Mouse (Mus musculus): ENCODE measurements at regions not wholly inside any gene's neighbourhood (a gene's known extent, or its start where the extent isn't known, plus 50 kb on each side); places are given as distances from the start of the nearest gene placed in this dataset.
"Not testable (repeated sequence)": the region's sequence is repeated elsewhere in the genome, so short reads cannot be mapped to it uniquely, and the experiment has no call there.

DNA sequence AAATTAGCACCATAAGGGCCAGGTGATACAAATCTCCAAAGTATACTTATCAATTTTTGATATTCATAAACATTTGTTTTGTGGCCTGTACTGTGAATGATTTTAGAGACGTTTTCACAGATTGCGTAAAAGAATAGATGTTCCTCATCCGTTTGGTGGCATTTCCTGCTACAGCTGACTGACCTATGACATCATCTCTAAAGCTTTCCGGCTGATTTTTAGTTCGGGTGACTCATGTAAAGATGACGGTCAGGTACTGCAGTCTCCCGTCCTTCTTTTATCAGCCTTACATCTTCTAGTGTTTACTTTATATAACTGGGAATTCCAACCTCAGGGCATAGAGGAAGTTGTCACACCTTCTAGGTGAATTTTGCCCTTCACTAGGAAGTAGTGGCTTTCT is 192.7 kb downstream of the Tmem26 start:
- in situ Hi-C loops (cut with MboI; ENCODE audit: low pct_unique_long_range_greater_than_20kb in 1 of 2, low sequenced_read_pairs in 2 of 2, unreplicated experiment in 1 of 2): loop anchor here in 1 of 2 experiments (25.0 kb wide), 2 partner anchors 196 to 396 kb away; no protein-coding TSS in a partner anchor

DNA sequence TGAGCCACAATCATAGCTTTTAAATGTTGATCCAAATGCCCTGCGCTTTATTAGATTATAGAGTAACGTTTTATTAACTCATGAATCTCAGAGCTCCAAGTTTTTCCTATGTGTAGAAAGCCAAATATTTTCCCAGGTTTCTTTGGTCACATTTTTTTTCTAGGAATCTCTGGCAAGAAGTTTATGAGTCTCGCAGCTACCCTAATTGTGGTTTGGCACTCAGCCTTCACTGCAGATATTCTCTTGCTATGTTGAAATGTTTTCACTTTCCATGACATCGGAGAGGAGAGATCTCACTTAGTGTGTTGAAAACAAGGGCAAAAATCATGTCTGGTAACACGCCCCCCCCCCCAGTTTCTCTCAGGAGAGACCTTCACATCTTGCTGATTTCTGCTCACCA is 212.4 kb downstream of the Tmem26 start:
- in situ Hi-C loops (cut with MboI; ENCODE audit: low pct_unique_long_range_greater_than_20kb in 1 of 2, low sequenced_read_pairs in 2 of 2, unreplicated experiment in 1 of 2): no loop called here

DNA sequence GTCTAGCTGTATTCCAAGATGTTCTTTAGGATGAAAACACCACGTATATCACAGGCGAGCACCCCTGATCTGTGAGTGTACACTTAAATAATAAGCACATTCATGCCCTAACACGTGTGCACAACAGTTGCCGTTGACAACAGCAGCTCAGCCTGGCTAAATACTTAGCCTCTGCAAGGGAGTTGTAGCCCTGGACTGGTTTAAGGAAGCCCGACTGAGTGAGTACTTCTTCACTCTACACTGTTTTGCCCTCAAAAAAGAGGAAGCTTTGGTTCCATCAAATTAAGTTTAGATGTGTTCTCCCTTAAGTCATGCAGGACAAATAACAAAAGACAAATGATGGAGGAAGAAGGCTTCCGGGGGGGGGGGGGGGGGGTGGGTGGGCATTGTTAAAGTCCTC is 208.0 kb upstream of the Rhobtb1 start:
- in situ Hi-C loops (cut with MboI; ENCODE audit: low pct_unique_long_range_greater_than_20kb in 1 of 2, low sequenced_read_pairs in 2 of 2, unreplicated experiment in 1 of 2): no loop called here

DNA sequence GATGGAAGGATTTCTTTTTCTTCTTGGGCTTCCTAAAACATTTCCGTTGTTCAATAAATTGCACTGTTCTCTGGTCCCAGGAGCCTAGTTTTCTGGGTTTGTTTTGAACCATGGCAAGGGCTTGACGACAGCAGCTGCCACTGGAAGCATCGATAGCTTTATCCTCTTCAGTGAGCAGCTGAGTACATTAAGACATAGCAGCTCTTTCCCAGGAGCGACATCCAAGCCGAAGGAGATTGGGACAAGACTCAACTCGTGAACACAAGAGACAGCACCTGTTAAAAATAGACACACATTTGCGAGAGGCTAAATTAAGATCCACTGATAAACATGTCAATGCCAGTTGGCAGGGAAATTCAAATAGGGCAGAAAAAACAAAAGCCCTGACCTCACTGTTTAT is 194.7 kb upstream of the Rhobtb1 start:
- in situ Hi-C loops (cut with MboI; ENCODE audit: low pct_unique_long_range_greater_than_20kb in 1 of 2, low sequenced_read_pairs in 2 of 2, unreplicated experiment in 1 of 2): no loop called here

DNA sequence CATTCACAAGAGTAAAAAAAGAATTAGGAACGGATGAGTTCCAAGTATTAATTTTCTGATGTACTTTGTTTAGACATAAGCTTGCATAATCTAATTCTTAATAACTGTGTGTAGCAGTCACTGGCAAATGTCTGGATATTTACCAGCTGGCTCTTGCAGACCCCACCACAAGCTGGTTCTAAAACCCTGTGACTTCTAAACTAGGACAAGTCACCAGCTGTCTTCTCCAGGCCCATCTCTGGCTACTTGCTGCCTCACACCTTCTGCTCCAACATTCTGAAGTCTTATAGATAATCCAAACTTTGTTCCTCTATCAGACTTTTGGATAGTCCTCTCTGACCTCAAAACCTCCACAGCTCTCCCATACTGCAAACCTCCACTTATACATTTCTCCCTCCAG is 189.9 kb upstream of the Rhobtb1 start:
- in situ Hi-C loops (cut with MboI; ENCODE audit: low pct_unique_long_range_greater_than_20kb in 1 of 2, low sequenced_read_pairs in 2 of 2, unreplicated experiment in 1 of 2): no loop called here

DNA sequence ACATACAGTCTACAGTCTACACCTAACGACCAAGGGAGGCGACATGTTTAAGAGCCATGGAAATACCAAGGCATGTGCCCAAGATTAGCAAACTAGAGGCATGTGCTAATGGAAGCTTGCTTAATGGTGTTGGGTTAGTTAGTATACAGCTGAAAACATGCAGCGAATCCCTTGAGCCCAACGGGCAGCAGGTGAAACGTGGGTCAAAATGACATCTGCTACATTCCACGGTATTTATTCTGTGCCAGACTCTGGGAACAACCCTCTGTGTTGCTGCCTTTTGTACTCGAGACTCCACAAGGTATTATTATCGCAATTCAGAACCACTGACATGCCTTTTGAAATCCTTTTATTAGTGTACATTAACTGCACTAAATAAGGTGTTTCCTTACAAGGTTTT is 188.1 kb upstream of the Rhobtb1 start:
- in situ Hi-C loops (cut with MboI; ENCODE audit: low pct_unique_long_range_greater_than_20kb in 1 of 2, low sequenced_read_pairs in 2 of 2, unreplicated experiment in 1 of 2): no loop called here

DNA sequence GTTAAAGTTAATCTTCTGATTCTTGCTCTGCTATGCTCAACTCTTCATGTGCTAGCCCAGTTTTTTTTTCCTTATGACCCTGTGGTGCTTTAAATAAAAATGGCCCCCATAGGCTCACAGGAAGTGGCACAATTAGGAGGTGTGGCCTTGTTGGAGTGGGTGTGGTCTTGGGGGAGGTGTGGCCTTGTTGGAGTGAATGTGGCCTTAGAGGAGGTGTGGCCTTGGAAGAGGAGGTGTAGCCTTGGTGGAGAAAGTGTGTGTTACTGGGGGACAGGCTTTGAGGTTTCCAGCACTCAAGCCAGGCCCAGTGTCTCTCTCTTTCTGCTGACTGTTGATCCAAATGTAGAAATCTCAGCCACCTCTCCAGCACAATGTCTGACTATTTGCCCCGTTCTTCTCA is 186.0 kb upstream of the Rhobtb1 start:
- in situ Hi-C loops (cut with MboI; ENCODE audit: low pct_unique_long_range_greater_than_20kb in 1 of 2, low sequenced_read_pairs in 2 of 2, unreplicated experiment in 1 of 2): no loop called here

DNA sequence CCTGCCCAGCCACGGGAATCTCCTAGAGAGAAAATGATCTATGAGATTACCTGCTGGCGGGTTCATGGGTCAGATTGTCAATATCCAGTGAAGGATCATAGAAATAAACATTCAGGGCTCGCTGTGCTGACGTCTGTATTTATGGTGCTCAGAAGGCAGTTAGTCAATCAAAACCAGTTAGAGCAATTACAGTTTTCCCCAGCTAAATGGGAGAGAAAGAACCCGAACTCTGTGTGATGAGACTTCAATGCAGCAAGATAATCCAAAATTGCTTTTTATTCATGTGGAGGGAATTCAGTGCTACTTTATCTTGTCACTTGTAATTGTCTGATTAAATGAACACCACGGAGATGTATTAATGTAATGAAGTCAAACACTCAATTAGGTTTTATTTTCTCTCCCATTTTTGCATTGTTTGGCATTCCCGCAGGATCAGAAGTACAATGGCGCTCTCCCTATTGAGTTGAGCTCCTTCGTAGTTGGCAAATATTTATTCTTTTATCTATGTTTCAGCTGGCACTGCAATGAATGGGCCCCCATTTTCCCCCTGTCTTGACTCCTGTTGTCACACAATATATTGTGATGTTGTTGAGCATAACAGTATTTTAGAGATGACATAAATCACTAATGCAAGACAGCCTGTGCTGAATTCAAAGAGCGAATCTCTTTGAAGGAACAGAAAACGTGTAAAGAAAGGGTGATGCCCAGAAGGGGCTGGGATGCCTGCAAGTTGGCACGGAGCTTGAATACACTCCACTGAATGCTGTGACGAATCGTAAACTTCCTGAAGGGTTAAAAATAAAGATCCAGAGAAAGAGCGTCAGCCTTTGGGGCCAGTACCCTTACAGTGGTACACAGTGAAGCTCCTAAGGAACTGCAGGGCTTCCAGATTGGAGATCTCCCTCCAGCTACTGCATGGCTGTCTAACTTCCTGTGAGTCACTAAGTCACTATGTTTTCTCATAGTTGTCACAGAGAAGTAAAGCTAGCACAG is 183.0 kb upstream of the Rhobtb1 start:
- in situ Hi-C loops (cut with MboI; ENCODE audit: low pct_unique_long_range_greater_than_20kb in 1 of 2, low sequenced_read_pairs in 2 of 2, unreplicated experiment in 1 of 2): no loop called here

DNA sequence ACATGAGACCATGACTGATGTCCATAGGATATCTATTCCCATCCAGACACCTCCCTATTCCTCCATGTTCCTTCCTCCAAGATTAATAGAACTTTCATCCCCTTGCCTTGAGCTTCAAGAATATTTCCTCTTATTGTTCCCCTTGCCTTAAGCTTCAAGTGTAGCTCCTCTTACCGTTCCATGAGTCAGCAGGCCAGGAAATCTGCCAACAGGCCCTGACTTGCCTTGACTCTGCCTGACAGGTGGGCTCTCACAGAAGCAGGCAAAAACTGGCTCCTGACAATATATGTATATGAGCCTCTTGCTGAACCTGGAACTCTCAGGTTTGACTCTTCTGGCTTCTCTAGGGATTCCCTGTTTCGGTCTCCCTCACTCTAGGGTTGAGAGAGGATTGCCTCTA is 180.7 kb upstream of the Rhobtb1 start:
- in situ Hi-C loops (cut with MboI; ENCODE audit: low pct_unique_long_range_greater_than_20kb in 1 of 2, low sequenced_read_pairs in 2 of 2, unreplicated experiment in 1 of 2): no loop called here

DNA sequence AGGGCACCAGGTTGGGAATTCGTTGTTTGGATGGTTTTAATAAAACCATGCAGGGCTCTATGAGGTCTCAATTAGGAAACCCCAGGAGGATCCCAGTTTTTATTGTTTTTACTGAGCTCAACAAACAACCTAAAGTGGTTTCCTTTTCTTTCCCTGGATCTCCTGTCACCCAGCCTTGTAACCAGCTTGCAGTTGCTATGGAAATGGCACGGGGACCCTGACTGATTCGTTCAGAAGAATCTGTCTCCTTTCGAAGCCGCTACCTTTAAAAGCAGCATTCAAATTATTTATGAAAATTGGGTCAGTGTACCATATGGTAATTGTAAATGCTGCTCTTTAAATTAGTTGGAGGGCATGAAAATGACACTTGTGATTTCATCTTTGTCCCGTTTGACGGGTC is 176.5 kb upstream of the Rhobtb1 start:
- in situ Hi-C loops (cut with MboI; ENCODE audit: low pct_unique_long_range_greater_than_20kb in 1 of 2, low sequenced_read_pairs in 2 of 2, unreplicated experiment in 1 of 2): no loop called here

DNA sequence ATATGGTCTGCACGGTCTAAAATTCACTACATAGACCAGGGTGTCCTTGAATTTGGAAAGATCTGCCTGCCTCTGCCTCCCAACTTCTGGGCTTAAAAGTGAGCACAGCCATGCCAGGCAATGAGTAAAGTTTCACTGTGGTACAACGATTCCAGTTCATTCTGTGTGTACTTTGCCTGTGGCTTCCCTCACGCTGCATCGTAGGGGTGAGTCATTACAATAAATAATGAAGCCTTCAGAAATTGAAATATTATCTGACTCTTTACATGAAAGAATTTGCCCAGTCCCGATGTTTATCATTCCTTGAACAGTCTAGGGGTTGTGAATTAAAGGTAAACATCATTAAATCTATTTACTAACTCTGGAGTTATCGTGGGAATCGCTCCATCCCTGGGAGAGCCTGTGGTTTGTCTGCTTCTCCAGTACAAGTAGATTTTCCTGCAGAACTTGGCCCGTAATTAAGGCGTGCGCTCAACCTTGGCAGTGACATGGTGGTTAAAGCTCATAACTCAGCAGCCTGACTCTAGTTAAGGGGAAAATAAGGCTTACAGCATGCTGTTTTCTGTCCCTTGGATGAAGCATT is 174.7 kb upstream of the Rhobtb1 start:
- in situ Hi-C loops (cut with MboI; ENCODE audit: low pct_unique_long_range_greater_than_20kb in 1 of 2, low sequenced_read_pairs in 2 of 2, unreplicated experiment in 1 of 2): no loop called here

DNA sequence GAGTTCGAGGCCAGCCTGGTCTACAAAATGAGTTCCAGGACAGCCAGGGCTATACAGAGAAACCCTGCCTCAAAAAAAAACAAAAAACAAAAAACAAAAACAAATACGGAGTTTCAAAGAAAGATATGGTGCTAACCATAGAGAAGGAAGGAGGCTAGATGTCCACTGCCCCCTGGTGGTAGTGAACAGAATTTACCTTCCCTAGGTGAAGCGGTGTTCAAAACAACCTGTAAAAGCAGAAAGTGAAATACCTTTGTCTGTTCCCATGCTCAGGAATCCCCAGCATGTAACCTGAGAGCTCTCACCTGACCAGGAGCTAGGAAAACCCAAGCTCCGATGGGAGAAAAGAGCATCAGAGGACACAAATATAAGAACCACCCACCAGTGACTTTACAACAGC is 173.1 kb upstream of the Rhobtb1 start:
- in situ Hi-C loops (cut with MboI; ENCODE audit: low pct_unique_long_range_greater_than_20kb in 1 of 2, low sequenced_read_pairs in 2 of 2, unreplicated experiment in 1 of 2): no loop called here

DNA sequence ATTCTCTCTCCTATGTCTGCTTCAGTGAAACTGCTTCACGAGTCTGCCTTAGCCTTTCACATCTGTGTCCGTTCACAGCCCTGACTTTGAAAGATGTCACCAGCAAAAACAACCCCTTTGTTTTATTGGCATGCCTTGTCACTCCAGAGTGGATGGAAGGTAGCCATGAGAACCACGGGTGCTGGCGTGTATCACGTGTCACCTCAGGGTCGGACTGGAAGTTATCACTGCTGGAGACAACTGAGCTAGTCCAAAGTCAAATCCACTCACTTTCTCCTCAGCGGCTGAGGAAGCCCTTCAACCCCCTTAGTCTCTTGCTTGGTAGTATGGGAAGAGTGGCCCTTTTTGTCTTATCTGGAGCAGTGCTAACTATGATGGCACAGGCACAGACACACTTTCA is 171.3 kb upstream of the Rhobtb1 start:
- in situ Hi-C loops (cut with MboI; ENCODE audit: low pct_unique_long_range_greater_than_20kb in 1 of 2, low sequenced_read_pairs in 2 of 2, unreplicated experiment in 1 of 2): no loop called here

DNA sequence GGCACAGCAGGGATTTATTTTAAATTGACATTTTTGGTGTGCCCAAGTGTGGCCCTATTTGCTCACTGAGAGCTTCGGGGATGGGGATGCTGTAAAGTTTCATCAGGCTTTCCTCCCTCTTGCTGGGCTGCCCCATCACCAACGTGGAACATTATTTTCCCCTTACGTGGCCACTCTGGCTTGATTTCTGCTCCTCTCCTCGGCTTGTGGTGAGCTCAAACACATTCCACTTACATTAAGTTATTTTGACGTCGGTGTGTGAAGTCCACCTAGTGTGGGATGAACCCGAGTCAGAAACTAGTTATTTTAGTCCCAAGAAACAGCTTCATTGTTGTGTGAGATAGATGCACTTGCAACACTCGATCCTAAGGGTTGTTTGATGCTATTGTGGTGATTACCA is 168.9 kb upstream of the Rhobtb1 start:
- in situ Hi-C loops (cut with MboI; ENCODE audit: low pct_unique_long_range_greater_than_20kb in 1 of 2, low sequenced_read_pairs in 2 of 2, unreplicated experiment in 1 of 2): no loop called here

DNA sequence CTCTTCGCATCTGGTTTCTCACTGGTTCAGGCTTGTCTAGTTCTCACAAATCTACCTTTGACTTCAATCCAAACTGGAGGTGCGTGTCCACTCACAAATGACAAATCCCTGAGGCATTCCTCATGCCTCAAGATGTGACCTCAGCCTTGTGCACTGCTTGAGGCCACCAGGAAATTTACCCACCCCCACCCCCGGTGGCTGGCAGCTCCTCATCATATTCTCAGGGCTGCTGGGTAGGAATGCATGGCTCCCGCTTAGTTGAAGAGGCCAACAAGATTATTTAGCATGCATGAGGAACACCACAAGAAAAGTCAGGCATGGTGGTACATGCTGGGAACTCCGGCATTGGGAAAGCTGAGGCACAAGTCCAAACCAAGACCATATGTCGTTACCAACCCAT is 160.7 kb upstream of the Rhobtb1 start:
- in situ Hi-C loops (cut with MboI; ENCODE audit: low pct_unique_long_range_greater_than_20kb in 1 of 2, low sequenced_read_pairs in 2 of 2, unreplicated experiment in 1 of 2): no loop called here

DNA sequence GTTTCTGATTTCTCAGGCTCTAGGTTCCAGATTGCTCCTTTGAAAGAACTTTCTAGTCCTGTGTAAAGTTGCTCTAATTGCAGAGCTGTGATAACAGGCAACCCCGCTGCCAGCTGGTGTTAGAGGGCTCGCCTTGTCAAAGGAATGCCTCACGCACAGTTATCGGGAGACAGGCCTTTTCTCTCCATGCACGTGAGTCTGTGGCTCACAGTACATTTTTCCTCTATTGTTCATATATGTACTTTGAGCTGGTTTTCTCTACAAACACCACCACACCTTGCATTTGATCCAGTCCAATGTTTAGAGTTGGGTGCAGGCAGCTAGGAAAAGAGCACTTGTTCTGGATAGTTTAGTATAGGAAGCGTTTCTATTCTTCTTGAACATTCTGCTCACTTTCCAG is 151.6 kb upstream of the Rhobtb1 start:
- in situ Hi-C loops (cut with MboI; ENCODE audit: low pct_unique_long_range_greater_than_20kb in 1 of 2, low sequenced_read_pairs in 2 of 2, unreplicated experiment in 1 of 2): no loop called here

DNA sequence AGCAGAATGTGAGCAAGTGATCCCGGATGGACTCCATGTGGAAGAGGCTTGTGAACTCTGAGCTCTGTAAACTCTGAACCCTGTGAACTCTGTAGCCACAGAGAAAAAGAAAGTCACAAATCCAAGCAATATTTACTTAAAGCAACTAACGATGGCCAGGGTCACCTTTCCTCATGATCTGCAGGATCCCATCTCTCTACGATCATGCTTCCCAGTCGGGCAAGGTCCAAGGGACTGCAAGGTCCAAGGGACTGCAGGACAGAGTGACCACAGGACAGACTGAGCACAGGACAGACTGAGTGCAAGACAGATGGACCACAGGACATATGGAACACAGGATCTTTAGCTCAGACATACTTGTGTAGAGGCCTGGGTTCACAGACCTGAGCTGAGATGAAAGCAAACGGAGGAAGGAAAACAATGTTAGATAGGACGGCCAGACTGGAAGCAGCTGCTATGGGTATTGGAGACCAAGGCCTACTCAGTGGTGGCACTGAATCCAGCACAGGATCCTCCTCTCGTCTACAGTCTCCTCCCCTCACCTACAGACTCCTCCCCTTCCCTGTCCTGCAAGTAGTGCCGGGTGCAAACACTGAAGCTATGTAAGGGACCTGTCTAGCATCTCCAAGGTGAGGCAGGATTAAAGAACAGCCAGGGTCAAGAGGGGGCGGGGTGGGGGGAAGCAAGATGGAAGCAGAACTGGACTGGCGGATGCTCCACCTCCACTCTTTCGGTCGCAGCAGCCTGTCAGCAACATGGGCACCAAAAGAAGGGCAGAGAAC is 149.4 kb upstream of the Rhobtb1 start:
- in situ Hi-C loops (cut with MboI; ENCODE audit: low pct_unique_long_range_greater_than_20kb in 1 of 2, low sequenced_read_pairs in 2 of 2, unreplicated experiment in 1 of 2): no loop called here

DNA sequence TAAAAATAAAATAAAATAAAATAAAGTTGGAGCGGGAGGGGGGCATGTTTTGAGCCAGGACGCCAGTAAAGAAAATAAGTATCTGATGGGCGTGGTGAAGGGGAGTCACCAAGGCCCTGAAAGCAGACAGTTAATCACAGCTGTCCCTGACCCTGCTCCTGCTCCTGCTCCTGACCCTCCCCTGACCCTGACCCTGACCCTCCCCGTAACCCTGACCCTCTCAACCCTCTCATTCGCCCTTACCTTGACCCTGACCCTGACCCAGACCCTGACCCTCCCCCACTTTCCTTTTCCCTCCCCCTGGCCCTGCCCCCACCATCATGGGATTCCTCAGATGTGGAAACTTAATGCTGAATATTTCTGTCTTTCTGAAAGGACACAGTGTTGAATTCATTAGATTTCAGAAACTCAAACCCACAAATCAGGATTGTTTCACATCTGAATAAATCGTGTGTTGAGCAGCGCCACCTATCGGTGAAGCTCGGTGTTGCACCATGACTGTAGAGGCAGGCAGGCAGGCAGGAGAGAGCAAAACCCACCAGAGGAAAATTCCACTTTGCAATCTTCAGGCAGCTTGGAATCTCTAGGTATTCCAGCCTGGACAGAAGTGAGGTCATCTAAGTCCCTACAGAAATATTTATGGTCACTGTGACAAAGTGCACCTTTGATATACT is 145.9 kb upstream of the Rhobtb1 start:
- in situ Hi-C loops (cut with MboI; ENCODE audit: low pct_unique_long_range_greater_than_20kb in 1 of 2, low sequenced_read_pairs in 2 of 2, unreplicated experiment in 1 of 2): no loop called here

DNA sequence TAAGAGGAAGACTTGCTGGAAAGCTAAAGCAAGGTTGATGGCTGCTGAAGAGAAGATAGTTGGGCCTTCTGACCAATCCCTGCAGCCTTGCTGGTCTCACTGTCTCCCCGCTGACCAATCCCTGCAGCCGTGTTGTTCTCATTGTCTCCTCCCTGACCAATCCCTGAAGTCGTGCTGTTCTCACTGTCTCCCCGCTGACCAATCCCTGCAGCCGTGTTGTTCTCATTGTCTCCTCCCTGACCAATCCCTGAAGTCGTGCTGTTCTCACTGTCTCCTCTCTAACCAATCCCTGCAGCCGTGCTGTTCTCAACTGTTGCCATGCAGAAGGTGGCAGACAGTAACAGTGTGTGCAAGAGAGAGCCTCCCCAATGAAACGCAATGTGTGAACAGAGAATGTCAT is 142.6 kb upstream of the Rhobtb1 start:
- in situ Hi-C loops (cut with MboI; ENCODE audit: low pct_unique_long_range_greater_than_20kb in 1 of 2, low sequenced_read_pairs in 2 of 2, unreplicated experiment in 1 of 2): not testable (repeated sequence)
